Mouse (Mus musculus) ES-Bruce4 (cell line): ENCODE results near the gene Rnf34.

Experiments
- CTCF ChIP-seq: IDR thresholded peaks from one replicate; pipeline ENCODE4 v1.8.1; 2011; ENCODE audit warnings: low read depth, low read length
- EP300 ChIP-seq: IDR thresholded peaks from 2 replicates; pipeline ENCODE4 v1.6.1; 2011; ENCODE audit warnings: low read depth, low read length; ENCODE audit not compliant: insufficient read depth
- POLR2A ChIP-seq: IDR thresholded peaks from one replicate; pipeline ENCODE4 v1.8.1; 2011; ENCODE audit warnings: low read length; ENCODE audit not compliant: insufficient read depth

DNA sequence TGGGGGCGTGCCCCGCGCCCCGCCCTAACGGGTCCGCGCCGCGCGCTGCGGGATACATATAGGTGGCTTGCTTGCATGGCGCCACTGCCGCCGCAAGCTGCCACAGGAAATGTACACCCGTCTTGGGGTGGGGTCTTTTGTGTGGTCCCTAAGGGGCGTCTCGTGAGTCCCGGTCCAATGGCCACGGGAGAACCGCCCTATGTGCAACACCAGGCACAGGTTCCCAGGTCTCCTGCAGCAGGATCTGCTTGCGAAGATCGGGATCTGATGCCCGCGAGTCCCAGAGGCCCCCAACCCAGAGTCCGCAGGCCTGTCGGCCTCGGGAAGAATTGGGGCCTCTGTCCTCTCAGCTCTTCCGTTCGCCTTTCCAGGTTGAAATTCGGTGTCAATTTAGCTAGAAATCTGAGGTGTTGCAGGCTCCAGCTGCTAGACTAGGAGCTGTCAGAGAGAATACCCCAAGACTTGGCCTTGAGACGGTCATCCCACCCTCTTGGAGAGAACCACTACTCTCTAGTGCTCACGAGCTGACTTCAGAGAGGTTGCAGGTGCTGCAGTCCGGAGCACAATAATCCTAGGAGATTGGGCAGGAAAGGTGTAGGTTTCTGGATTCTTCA is 50.8 kb downstream of the Rnf34 start:
- TF ChIP-seq POLR2A: no peak
- no peak for TF ChIP-seq CTCF
- no peak for TF ChIP-seq EP300
